Mouse (Mus musculus) urinary bladder, adult 2 months (tissue): ENCODE measurements around the gene Sox8. TPM values are rescaled to one million over a fixed set of nuclear protein-coding genes. Genes with fewer than 3 reads are reported as not detected.

ENCODE experiments used
- DNase-seq: peaks from one replicate; pipeline ENCODE4 v3.0.0; 2022; ENCODE audit warnings: low spot score
- polyA plus RNA-seq: library from polyadenylated mRNA; depleted of rRNA; stranded (reverse); fragments of >200 nt; gene quantifications from 2 replicates; pipeline ENCODE4 v1.2.3, GENCODE M21; 2012; rRNA removed

The Sox8 gene
- polyA plus RNA-seq, 1 experiment, result 1.5 TPM

DNA sequence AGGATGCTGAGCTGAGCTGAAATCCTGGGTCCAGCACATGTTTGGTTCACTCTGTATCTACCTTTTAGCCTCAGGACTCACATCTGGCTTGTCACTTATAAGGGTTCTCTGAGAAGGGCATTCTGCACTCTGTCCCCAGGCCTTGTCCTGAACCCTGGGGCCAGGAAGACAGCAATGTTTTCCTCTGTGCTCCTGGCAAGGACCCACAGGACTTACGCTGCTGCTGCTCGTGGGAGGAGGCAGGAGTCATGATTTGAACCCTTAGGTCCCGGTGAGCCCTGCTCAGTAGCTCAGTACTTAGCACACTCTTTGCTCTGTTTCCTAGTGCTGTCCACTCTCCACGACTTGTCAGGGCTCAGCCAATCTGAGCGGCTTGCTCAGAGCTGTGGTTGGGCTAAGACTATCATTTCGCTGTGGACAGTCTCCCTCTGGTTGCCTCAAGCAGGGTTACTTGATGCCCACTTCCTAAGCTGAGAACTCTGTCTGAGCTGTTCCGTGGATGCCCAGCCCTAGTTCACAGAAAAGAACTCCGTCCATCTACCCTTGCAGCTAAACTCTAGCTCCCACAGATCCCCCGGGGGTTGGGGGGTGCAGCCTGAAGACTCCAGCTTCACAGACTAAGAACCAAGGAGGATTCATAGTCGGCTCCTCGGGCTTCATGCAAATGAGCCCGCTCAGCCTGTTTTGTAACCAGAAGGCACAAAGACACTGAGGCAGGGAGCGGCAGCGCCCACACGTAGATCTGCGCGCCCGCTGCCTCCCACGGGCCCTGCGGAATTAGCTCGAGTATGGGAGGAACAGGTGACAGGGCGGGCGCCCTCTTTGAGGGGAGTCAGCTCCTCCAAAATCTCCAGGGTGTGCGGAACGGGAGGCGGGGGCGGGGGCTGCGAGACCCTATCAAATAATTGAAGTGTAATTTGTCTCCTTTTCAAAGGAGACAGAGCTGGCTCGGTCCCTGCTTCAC, 14.5 kb downstream of the Sox8 start:
- DNase-seq, result no peak

DNA sequence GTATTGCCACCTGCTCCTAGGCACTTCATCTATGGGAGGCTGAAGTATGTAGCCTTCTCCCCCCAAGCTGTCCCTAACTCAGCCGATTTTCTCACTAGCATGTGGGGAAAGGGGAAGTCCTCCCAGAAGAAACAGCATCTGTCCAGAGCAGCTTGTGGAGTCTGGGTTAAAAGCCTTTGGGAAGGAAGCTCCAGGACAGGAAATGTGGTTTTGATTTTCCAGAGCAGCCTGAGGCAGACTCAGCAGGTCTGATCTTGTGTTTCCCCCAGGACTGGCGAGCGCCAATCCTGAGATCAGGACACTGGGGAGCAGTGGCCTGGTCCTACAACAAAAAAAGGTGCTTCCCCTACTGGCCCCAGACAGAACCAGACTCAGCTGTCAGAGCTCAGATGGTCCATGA, 15.3 kb downstream of the Sox8 start:
- no peak for DNase-seq

DNA sequence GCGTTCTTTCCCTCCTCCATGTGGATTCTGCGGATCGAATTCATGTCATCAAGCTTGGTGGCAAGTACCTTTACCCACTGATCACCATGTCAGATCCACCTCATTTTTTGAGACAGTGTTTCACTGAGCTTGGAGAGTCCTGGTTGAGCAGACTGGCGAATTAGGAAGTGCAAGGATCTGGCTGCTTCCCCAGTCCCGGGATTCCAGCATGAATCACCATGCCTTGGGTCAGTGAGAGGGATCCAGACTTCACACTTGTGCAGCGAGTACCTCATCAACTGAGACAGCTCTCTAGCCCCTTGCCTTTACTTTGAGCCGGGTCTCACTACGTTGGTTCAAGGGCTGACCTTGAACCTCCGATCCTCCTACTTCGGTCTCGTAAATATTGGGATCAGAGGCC, 19.2 kb downstream of the Sox8 start:
- DNase-seq, result no peak

DNA sequence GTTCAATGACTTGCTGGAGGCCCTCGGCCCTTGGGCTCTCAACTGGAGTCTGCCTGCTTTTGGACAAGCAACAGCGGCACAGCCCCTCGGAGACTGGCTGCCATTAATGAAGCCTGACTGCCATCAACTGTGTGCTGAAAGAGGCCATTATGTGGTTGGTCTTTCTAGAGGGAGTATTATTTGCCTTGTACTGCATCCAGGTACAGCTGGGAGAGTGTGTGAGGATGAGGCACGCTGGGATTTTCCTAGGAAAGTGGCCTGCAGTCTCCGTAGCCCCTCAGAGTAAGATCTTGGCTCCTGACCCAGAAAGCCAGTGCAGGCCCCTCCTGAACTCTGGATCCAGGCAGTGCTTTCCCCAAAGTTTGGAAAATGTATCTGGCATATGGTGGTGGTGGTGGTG, 20.5 kb downstream of the Sox8 start:
- DNase-seq, result no peak

DNA sequence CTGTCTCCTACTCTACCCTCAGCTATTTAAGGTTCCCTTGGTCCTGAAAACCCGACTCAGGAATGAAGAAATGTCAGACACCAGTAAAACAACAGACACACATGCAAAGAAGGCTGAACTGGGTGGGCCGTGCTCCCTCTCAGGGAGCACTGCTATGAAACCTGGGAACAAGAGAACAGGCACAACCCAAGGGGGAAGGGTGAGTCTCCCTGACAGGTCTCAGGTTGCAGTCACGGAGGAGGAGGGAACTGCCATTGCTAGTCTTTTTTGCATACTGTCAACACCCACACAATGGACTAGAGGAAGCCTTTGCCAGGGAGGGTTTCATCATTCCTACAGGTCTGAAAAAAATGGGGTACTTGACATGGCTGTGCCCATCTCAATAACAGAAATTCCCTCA, 23.5 kb downstream of the Sox8 start:
- DNase-seq, result no peak

DNA sequence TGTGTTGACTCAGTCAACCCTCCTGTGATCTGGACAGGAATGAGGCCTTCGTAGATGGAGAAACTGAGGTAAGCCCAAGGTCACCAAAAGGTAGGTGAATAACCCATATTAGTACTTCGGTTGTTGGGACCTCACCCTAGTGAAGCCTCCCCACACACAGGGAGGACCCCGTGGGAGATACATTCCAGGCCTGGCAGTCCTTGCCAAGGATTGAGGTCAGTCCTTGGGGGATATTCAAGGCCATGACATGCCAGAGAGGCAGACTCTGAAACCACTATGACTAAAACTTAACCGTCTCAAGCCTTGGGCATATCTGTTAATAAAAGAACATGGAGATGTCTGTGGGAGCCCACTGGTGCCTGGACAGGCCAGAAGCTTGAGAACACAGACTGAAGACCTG, 28.7 kb downstream of the Sox8 start:
- no peak for DNase-seq

DNA sequence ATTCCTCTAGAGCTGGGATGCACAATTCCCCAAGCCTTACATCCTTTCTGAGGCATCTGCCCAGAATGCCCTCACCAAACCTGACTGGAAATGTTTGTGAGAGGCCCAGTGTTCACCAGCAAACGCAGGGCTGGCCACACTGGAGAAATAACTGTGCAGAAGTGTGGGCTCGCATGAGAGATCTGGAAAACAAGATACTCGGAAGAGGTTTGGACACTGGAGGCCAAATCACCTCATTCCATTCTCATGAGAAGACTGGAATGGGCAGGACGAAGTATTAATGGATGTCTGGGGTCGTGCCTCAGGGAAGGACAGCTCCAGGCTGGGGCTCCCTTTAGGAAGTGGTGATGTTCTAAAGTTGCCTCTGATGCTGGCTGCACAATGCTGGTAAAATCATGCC, 29.8 kb downstream of the Sox8 start:
- no peak for DNase-seq

DNA sequence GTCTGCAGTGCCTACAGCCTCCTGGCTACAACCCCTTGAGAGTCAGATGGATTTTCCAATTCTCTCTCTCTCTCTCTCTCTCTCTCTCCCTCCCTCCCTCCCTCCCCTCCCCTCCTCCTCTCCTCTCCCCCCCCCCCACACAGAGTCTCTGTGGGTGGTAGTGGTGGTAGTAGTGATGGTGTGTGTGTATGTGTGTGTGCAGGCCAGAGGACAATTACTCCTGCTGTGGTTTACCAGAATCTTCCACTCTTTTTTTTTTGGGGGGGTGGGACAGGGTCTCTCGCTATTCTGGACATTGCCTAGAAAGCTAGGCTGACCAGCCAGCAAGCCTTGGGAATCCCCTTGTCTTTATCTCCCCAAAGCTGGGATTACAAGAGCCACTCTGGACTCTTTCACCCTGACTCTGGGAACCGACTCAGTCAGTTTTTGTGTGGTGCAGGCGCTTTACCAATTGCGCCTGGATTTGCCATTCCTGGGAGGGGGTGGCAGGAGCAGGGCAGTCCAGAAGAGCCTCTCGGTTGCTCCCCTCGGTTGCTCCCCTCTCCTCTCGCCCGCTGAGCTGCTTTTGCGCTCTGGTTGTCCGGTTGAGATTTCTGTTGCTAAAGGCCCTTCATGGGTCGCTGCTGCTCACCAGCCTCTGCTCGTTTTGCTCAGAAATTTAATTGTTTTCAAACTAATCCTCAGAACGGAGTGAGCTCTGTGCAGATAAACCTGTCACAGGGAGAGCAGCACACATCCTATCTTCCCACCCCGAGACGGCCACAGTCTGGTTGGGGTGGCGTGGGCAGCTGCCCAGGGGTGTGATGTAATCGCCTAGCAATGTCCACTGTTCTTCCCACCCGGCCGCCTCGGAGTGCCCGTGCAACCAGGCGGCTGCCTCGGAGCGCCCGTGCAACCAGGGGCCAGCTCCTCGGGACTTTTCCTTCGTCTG, 31.3 kb downstream of the Sox8 start:
- no peak for DNase-seq

DNA sequence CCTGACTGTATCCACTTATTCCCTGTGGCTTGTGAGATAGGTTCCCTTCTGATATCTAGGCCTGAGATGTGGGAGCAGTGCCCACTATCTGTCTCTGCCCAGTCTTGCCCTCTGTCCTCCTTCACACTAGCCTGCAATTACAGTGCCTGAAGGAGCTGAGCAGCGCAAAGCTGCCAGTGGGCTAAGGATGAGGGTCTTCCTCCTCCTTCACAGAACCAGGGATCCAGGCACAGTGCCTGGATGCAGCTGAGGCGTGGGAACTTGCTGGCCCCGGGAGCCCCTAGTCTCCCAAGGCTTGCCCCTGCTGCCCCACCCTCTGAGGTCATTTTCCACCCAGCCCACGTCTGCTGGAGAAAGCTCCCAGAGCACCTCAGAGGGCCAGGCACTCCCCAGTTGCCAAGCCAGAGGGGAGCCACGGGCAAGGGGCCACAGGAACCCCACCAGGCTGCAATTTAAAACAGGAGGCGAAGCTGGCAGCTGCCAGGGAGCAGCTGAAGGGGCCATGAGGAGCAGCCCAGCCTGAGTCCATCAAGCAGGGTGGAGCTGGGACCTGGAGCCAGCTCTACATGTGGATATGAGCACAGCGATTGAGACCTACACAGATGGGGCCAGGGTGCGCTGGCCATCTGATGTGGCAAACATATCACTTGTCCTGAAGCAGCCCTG, 40.0 kb downstream of the Sox8 start:
- DNase-seq, result no peak

DNA sequence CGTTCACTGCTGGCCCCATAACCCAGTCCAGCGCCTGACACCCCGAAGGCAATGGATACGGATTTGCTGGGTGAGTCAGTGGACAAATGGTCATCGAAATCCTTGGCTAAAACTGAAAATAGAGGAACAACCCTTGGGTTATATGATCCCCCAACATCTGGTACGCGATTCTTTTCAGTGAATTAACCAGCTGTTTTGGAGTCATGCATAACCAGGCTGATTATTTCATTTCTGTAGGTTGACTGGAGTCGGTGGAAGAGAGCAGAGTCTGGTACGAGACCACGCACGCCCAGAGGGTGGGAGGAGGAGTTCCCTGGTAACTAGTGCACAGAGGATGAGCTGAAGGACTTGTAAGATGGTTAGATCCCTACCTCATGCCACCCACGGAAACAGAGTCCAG, 48.4 kb downstream of the Sox8 start:
- DNase-seq, result no peak

DNA sequence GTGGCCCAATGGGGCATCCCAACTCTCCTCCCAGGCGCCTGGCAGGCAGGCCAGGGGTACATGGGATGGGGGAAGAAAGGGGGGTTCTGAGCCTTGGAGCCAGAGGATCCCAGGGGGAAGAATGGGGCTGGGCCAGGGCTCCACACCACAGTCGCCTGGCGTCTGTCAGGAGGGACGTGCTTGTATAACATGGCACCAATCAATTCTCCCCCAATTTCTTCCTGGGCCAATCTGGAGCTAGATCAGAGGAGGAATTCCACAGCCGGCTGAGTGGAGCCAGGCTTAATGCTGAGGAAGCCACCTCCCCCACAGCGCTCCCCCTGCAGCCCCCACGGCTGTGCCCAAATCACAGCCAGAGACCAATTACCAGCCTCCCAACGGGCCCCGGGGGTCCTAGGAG, 50.0 kb downstream of the Sox8 start:
- DNase-seq, result no peak

DNA sequence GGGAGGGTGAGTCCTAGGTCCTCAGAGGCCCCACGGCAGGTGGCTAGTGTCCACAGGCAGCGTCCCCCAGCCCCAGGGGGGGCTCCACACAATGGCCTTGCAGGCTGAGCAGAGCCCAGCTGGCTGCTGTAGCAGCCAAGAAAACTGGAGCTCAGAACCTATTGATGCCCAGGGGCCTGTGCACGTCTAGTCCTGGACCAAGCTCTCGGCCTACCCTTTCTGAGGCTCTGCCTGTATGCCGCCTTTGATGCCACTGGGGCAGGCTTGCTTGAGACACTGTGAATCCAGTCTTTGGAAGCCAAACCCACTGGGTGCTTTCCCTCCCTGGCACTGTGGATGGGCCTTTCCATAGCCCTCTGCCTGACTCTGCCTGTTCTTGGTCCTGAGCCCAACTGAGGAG, 51.0 kb downstream of the Sox8 start:
- DNase-seq, result no peak

DNA sequence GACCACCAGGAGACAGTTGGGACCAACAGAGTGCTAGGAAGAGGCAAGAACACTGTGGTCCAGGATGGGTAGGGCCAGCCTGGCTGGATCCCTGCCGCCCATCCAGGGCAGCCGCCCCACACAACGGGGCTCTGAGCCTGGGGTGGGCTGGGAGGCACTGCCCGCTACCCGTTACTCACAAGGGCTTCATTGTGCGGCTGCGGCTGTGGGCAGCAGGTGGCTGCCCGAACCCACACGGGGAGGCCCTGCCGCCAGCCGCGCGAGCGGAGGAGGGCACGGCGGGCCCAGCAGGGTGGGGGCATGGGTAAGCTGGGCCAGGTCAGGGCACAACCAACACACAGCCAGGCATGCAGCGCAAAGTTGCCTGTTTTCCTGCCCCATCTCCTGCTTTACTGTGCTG, 52.3 kb downstream of the Sox8 start:
- no peak for DNase-seq

DNA sequence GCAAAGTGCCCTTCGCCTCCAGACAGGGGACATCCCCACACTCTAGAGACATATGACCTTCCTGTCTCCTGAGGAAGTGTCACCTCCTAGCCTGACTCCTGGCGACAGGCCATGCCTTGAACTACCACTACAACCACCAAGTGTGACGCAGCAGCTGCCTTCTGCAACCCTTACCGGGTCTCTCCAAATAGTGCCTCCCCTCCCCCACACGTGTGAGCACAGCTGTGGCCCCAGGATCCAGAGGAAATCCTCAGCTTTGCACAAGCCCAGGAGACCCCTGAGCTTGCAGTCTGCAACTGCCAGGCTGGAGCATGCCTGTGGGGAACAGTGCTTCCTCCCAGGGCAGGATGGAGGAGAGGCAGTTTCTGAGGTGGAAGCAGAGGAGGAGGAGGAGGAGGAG, 54.2 kb downstream of the Sox8 start:
- no peak for DNase-seq

Other genes with a start within 250 kb of the Sox8 start
- 0.28 and 0.37 TPM in 2 replicates for gene Tpsab1, start 225.1 kb downstream of the Sox8 start, polyA plus RNA-seq
- gene Tpsb2, start 204.4 kb downstream of the Sox8 start, polyA plus RNA-seq, result 7.2 and 9.2 TPM in 2 replicates
- gene Tpsg1, start 201.4 kb downstream of the Sox8 start, polyA plus RNA-seq, result 0.22 and 0.40 TPM in 2 replicates
- 28.6 and 59.3 TPM in 2 replicates for gene Cacna1h, start 136.9 kb downstream of the Sox8 start, polyA plus RNA-seq
- 0.12 and 0.15 TPM in 2 replicates for gene Tekt4, start 116.1 kb downstream of the Sox8 start, polyA plus RNA-seq
- 0.06 TPM in 1 of 2 replicates, not detected in the other for gene Sstr5, start 73.4 kb downstream of the Sox8 start, polyA plus RNA-seq
- gene Lmf1, start 8.4 kb upstream of the Sox8 start, polyA plus RNA-seq, result 12.5 and 16.6 TPM in 2 replicates
- not detected in 2 replicates for gene Gng13, start 146.5 kb upstream of the Sox8 start, polyA plus RNA-seq
- 2.2 TPM in 2 replicates for gene Chtf18, start 156.7 kb upstream of the Sox8 start, polyA plus RNA-seq
- 16.2 and 21.7 TPM in 2 replicates for gene Rpusd1, start 157.0 kb upstream of the Sox8 start, polyA plus RNA-seq
- gene Mslnl, start 165.4 kb upstream of the Sox8 start, polyA plus RNA-seq, result 0.73 and 1.1 TPM in 2 replicates
- 11.1 and 29.7 TPM in 2 replicates for gene Msln, start 183.7 kb upstream of the Sox8 start, polyA plus RNA-seq
- 24.8 and 26.1 TPM in 2 replicates for gene Narfl, start 203.1 kb upstream of the Sox8 start, polyA plus RNA-seq
- gene Haghl, start 215.0 kb upstream of the Sox8 start, polyA plus RNA-seq, result 47.5 and 66.1 TPM in 2 replicates
- 0.06 and 0.18 TPM in 2 replicates for gene Ccdc78, start 215.9 kb upstream of the Sox8 start, polyA plus RNA-seq
- gene Fam173a, start 222.2 kb upstream of the Sox8 start, polyA plus RNA-seq, result 96.2 and 131 TPM in 2 replicates
- gene AC134908.4, start 225.0 kb upstream of the Sox8 start, polyA plus RNA-seq, result not detected in 2 replicates
- gene Metrn, start 226.4 kb upstream of the Sox8 start, polyA plus RNA-seq, result 15.4 and 16.5 TPM in 2 replicates
- 5.0 and 6.9 TPM in 2 replicates for gene Fbxl16, start 238.4 kb upstream of the Sox8 start, polyA plus RNA-seq